ENCODE assay signal across 14 mouse cellular contexts in the genomic region with DNA sequence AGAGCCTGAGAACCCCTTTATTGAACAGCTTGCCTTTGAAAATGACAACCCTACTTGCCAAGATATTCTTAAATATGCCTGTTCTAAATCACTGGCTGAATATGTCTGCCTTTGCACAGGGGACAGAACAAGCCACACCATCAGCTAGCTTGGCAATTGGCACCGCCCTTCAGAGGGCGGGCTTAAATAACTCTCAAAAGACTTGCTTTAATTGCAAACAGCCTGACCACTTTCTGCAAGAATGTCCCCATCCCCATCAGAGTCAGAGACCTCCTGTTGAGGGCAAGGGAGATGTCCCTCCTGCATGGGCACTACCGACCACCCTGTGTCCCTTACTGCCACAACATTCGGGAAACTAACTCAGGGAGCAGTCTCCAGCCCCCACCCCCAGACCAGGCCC.
"Had no signal": no experiment of that assay in that cellular context is flagged by ENCODE, and none has a peak within 500 bp of the region (broad histone marks: within the 10 kb centered on the region; RNA-seq: fewer than 3 reads in every experiment).

No protein-coding gene starts in this region.

- H3K9ac ChIP-seq: lung, embryonic 14.5 days; neural tube, embryonic 12.5 days; stomach, embryonic 15.5 days had no signal

- H3K27ac ChIP-seq: midbrain, embryonic 10.5 days; neural tube, embryonic 12.5 days; stomach, embryonic 15.5 days; stomach, postnatal 0 days had no signal

- H3K27me3 ChIP-seq: neural tube, embryonic 12.5 days; stomach, embryonic 15.5 days had no signal

- DNase-seq: lung, adult 18-20 months; lung, embryonic 14.5 days; lung, postnatal 10 days; lung, postnatal 4 days; midbrain, embryonic 14.5 days; right cerebral cortex, postnatal 14 days; thymus, adult 2 months; thymus, postnatal 25 days; thymus, postnatal 4 days had no signal

- ATAC-seq: midbrain, embryonic 16.5 days had no signal

- H3K4me3 ChIP-seq: midbrain, embryonic 10.5 days; neural tube, embryonic 12.5 days; stomach, embryonic 15.5 days had no signal

- H3K36me3 ChIP-seq: midbrain, embryonic 10.5 days; neural tube, embryonic 12.5 days; stomach, embryonic 15.5 days had no signal

- H3K4me2 ChIP-seq: lung, embryonic 14.5 days; neural tube, embryonic 12.5 days; stomach, embryonic 15.5 days had no signal

- H3K4me1 ChIP-seq: midbrain, embryonic 10.5 days; neural tube, embryonic 12.5 days; stomach, embryonic 15.5 days had no signal
